Mouse (Mus musculus) right cerebral cortex, adult 2 months (tissue): Measurements from ENCODE around the gene Plcd1.

Experiments
- DNase-seq, 2 experiments: peaks; one replicate each; pipeline ENCODE4 v3.0.0; 2021 to 2022; ENCODE audit warnings: low spot score in 2 of 2

Plcd1 gene

DNA sequence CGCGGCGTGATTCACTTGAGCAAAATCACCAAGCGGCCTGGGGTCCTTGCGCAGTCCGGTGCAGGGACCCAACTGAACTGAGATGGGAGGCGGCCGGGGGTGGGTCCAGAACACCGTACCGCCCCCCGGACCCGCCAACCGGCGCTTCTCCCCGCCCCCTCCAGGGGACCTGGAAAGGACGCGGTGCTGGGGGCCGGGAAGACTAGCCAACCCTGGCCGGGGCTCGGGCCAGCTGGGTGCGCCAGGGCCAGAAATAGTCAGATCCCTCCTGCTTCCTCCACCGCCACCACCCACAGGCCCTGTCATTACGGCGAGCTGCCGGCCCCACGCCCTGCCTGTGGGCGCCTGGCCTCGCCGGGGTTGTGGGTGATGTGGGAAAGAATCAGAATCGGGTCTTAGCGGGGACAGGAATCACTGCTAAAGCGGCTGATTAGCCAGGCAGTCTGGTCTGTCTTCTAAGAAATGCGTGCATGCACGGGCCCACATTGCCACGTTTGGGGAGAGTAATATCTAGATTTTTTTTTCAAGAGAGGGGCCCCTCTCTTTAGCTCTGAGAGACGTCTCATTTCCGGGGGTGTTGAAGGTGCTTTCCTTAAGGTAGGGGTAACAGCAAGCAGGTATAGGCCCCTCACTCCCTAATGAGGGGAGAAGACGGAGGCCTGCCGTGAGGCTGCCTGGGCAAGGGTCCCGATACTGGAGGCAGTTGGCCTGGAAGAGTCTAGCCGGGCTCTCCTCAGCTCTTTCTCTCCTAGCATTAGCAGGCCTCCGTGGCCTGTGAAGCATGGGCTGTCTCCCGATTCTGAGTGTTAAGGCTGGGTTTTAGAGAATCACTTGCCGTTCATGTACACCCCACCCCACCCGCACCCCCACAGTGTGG is at the start of gene Plcd1:
TSS of gene Plcd1 (minus strand) at position 84 of the 877 bp plus-strand sequence.
- DNase-seq: peak; percentile 74 to 84

- DNase-seq: no peak
These were observed 48.8 kb upstream of the Plcd1 start for GRCm38 (mm10) chr9:119142066-119142465.

GRCm38 (mm10) chr9:119138836-119139235 is 45.5 kb upstream of the Plcd1 start:
- no peak for DNase-seq

DNA sequence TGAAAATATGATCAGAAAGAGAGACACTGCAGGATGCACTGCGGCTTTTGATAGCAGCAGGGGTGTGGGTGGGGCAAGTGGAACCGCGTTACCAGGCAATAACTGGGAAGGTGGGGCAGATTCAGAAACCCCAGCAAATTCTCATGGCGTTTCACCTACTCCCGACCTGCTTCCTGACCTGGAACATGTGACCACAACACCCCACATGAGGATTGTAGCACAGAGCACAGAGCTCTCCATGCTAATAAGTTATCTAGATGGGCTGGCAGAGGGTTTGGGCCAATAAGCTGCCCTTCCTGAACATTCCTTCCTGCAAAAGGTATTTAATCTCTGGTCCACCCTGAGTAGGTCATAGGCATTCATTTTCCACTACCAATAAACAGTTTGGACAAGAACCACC is 37.4 kb upstream of the Plcd1 start:
- DNase-seq: no peak

- DNase-seq: no peak
These were observed 35.3 kb upstream of the Plcd1 start for GRCm38 (mm10) chr9:119128436-119129181.

DNA sequence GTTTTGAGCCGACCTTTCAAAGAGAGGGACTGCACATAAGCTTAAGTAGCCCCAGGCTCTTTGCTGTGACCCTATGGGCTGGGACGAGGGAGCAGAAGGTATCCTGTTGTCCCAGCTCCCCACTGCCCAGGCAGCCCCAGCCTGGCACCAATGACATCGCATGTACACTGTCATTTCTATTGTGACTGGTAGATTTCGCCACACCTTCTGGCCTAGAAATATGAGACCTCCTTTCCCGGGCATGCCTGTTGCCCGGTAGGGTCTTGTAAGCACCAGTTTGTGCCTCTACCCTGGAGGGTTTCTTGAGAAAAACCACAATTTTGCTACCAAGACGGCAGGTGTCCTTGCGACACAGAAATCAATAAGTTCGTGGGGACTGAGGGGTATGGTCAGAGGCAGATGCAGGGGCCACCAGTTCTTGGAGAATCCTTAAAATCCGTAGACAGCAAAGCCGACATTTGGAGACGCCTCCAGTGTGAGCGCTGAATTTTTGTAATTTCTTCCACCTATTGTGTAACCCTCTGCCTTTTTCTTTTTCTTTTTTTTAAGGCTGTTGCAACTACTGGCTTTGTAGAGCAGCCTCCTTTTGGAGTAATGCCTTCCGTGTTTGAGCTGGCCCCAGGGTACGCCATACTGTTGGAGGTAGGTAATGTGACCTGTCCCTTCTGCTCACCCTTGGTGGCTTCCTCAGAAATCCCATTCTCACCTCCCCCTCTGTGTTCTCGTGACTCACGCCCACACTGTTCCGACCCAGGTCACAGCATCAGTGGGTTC is 29.5 kb upstream of the Plcd1 start:
- no peak for DNase-seq

- no peak for DNase-seq
These were observed 26.9 kb upstream of the Plcd1 start for GRCm38 (mm10) chr9:119120168-119120560.

DNA sequence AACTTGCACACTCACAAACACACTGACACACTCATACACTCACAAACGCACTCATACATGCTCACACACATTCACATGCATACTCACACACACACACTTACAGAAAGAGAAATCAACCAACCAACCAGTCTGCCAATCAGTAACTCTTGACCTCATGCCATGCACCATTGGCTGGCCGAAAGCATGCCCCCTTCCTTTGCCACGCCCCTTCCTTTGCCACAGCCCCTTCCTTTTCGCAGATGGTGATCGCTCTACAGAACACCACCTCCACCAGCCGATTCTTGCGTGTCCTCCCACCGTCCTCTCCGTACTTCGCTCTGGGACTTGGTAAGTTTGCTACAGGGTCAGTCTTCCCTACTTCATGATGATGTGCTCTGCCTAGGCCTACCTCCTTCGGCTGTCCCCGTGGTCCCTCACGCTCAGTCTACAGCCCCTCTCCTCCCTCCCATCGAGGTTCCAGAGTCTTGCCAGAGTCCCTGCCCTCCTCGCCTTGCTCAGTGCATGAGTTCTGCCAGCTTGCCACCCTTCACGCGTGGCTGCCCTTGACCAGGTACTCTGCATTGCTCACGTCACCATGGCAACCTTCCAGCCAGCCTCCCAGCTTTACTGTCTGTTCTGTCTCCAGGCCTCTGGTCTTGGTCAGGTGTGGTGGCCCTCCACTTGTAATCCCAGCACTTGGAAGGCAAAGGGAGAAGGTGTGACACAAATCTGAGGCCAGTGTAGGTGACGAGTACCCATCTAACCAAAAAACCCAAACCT is 26.3 kb upstream of the Plcd1 start:
- no peak for DNase-seq

DNA sequence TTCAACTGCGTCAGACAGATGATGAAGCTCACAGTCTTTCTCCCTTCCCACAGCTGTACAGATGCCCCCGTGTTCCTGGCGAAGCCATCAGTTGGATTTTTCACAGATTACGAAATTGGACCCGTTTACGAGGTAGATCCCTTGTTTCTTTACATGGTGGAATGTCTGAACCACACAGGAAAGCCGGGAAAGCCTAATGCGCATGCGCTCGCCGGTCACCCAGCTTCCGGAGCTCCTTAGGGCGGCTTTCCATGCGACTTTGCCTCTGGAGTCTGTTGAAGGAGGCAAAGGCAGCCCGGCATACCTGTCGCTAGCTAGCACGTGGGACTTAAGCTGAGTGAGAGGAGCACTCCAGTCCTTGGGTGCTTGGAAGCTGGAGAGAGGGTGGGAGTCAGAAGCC is 21.6 kb upstream of the Plcd1 start:
- DNase-seq: no peak

DNA sequence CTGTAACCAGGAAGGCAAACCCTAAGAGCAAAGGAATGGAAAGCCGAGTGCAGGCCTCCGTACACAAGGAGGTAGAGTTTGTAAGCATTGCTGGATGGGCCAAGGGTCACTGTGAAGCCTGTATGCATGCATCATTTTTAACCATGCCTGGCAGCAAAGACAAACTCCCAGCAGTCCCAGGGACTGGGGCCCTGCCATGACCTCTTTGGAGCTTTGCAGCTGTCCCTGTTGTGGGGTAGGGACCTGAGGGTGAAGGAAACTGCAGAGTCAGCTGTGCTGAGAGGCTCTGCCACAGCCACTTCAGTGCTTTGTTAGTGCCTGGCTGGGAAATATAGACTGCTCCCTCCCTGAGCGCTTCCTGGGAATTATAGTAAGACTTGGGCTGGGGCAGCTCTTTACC is 17.3 kb upstream of the Plcd1 start:
- no peak for DNase-seq

DNA sequence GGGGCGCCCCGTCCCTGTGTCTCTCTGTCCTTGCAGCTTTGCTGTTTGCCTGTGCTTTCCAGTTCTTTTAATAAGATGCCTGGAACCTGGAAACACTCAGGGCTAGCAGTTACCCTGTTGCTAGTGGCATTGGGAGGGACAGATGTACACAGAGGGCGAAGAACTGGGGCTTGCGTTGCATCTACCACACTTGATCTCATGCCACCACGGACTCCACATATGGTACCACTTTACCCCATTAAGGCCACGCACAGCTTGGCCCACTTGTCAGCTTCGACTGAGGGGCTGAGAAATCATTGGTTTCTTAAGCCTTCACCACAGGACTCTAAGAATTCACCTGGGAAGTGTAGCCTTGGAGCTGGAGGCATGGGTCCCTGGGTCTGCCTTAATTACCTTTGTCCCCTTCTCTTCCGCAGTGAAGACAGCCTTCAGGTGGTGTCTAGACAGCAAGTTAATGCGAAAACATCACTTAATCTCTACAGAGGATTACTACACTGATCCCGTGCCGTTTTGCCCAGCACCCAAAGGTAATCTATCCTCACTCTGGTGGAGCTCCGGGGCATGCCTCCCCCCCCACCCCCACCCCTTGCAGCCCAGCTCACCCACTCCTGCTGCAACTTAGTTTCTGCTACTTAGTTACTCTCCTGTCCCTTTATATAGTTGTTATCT is 16.5 kb upstream of the Plcd1 start:
- DNase-seq: no peak

DNA sequence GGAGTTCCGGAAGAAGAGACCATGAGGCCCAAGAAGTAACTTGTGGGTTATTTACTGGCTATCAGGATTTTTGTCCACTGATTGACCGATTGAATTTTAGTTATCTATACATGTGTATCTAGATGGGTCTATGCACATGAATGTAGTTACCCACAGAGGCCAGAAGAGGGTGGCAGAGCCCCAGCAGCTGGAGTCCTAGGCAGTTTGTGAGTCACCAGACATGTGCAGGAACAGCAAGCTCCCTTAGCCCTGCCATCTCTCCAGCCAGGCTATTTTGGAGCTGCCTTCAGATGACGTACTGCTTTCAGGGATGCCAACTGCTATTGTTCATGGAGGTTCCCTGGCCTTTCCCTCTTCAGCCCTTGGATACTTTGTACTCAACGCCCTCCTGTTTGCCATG is 14.3 kb upstream of the Plcd1 start:
- DNase-seq: no peak

- DNase-seq: no peak
These were observed 9.4 kb upstream of the Plcd1 start for GRCm38 (mm10) chr9:119102783-119103113.

- peak; percentile 80 to 88 for DNase-seq
These were observed 8.9 kb upstream of the Plcd1 start, which contains the start of gene Dlec1 for GRCm38 (mm10) chr9:119101992-119102782. Gene Dlec1 (plus strand): TSS chr9:119102478.

- DNase-seq: peak in 1 of 2 experiments; percentile 51
These were observed 7.0 kb upstream of the Plcd1 start for GRCm38 (mm10) chr9:119100177-119100898.

- DNase-seq: no peak
These were observed 1.3 kb upstream of the Plcd1 start for GRCm38 (mm10) chr9:119094462-119095109.

DNA sequence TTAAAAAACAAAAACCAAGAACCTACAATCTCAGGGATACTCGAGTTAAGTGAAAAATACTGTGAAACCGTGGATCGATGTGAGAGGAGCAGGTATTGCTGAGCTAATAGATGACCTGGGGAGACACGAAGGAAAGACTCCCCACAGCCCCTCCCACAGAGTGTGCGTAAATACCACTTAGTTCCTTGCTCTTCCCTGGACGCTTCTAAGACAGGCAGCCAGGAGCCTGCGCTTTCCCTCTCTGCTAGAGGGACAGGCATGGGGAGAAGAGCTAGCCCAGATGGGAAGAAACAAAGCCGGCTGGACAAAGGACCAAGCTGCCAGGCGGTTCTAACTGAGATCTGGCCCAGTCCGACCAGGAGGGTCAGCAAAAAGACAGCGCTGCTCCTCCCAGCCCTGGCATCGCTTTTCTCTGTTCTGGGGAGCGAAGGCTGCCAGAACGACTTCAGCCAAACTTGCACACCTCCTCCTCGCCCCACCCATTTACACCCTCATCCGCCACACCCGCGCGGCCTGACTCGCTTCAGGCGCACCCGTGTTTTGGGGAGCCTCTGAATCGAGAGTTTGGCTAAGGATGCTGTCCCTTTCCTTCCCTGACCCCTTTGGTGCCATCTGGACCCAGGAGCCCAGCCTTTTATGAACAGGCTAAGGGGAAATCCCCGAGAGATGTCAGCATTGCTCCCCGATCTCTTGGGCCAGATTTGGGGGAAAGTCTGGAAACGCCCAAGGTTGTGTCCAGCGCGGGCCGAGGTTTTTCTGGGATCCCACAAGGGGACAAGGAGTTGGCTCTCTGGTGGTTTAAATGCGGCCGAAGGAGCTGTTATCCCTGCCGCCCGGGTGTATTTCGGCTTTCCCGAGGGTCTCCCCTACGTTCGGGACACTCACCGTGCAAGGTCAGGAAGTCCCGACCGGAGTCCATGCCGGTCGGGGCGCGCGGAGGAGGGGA is 556 bp downstream of the Plcd1 start:
- DNase-seq: peak; percentile 58 to 67
